Mouse (Mus musculus) limb, embryonic 12.5 days (tissue): ENCODE measurements around the gene Ankrd42. TPM values are rescaled to one million over a fixed set of nuclear protein-coding genes. Genes with fewer than 3 reads are reported as not detected.

Experiments used
- ATAC-seq: fragments of 200-750 bp; cut with Nextera tagmentation; 2 replicates; pipeline ENCODE4 v1.8.0; 2017; ENCODE audit warnings: low read depth, moderate TSS enrichment; ENCODE audit not compliant: insufficient number of reproducible peaks, insufficient read depth, low FRiP score, low TSS enrichment
- H3K27ac ChIP-seq: fragments of 300-500 bp; sonication (generic); 2 replicates; pipeline ENCODE4 v1.5.1; 2016; ENCODE audit warnings: mild to moderate bottlenecking, moderate library complexity
- H3K27me3 ChIP-seq: fragments of 300-500 bp; sonication (generic); 2 replicates; pipeline ENCODE4 v1.6.1; 2016; ENCODE audit warnings: mild to moderate bottlenecking, moderate library complexity
- H3K36me3 ChIP-seq: fragments of 300-500 bp; sonication (generic); 2 replicates; pipeline ENCODE4 v1.6.1; 2016; ENCODE audit warnings: mild to moderate bottlenecking, moderate library complexity
- H3K4me1 ChIP-seq: fragments of 300-500 bp; sonication (generic); replicated peaks from 2 replicates; pipeline ENCODE4 v1.6.1; 2016
- H3K4me2 ChIP-seq: fragments of 300-500 bp; sonication (generic); 2 replicates; pipeline ENCODE4 v1.6.1; 2016; ENCODE audit warnings: mild to moderate bottlenecking, moderate library complexity
- H3K4me3 ChIP-seq: fragments of 300-500 bp; sonication (generic); replicated peaks from 2 replicates; pipeline ENCODE4 v1.5.1; 2016; ENCODE audit warnings: mild to moderate bottlenecking
- H3K9ac ChIP-seq: fragments of 300-500 bp; sonication (generic); replicated peaks from 2 replicates; pipeline ENCODE4 v1.6.1; 2016; ENCODE audit warnings: mild to moderate bottlenecking, moderate library complexity
- H3K9me3 ChIP-seq: fragments of 300-500 bp; sonication (generic); 2 replicates; pipeline ENCODE4 v1.6.1; 2016; ENCODE audit warnings: mild to moderate bottlenecking, moderate library complexity
- WGBS: fragments of 180-500 bp; shearing (Covaris S2); methylation state at CpG from one replicate; pipeline ENCODE4 v1.1.7; 2016; 5-methylcytosine and 5-hydroxymethylcytosine counted together
- polyA plus RNA-seq: library from polyadenylated mRNA; unstranded; fragments of >200 nt; fragmentation: Nextera tagmentation; extraction: Ambion mirVana; gene quantifications from 2 replicates; pipeline ENCODE4 v1.2.1, GENCODE M21; 2016

Gene Ankrd42
- polyA plus RNA-seq, 1 experiment from 2014 or later: 7.6 TPM

- H3K4me3 ChIP-seq: no peak overlapping the region
- peaks cover 44% of the 10 kb centered on the region for H3K36me3 ChIP-seq
- no peaks in the 10 kb centered on the region for H3K9me3 ChIP-seq
- H3K9ac ChIP-seq: no peak overlapping the region
- no peaks in the 10 kb centered on the region for H3K27me3 ChIP-seq
- ATAC-seq: no peak
- no peak overlapping the region for H3K4me2 ChIP-seq
- peaks cover 5% of the 10 kb centered on the region; the same call in 1 of the 2 replicates for H3K4me1 ChIP-seq
- no peak overlapping the region for H3K27ac ChIP-seq
Measured at GRCm38 (mm10) chr7:92642358-92642757, 5.4 kb upstream of the Ankrd42 start.

DNA sequence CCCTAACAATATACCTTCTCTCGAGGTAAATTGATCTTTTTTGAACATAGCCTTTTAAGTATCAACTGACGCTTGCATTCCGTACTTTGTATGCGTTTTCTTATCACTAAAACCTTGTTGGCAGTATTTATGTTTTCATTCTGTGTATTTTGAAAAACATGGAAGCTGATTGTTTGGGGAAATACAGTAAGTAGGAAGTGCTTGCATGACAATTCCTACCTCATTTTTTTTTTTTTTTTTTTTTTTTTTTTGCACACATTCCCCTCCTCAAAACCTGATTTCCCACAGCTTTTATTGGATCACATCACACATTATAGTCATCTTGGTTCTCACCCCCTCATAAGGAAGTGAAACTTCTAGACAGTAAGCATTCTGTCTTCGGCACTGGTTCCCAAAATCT, 1.1 kb upstream of the Ankrd42 start:
- Histone ChIP-seq H3K4me1 (peaks cover 11% of the 10 kb centered on the region), H3K4me3 (peak overlapping the region; percentile 84), H3K4me2 (peak overlapping the region; percentile 92), H3K27ac (no peak overlapping the region), H3K9ac (no peak overlapping the region), H3K36me3 (peaks cover 18% of the 10 kb centered on the region), H3K27me3 (peaks cover 7% of the 10 kb centered on the region), H3K9me3 (no peaks in the 10 kb centered on the region)
- WGBS: 91% methylated on average over 5 of the region's 5 CpGs
- no peak for ATAC-seq

- Histone ChIP-seq H3K9ac (peak overlapping the region; percentile 76), H3K9me3 (no peaks in the 10 kb centered on the region), H3K27me3 (peaks cover 7% of the 10 kb centered on the region), H3K4me1 (peaks cover 11% of the 10 kb centered on the region), H3K4me2 (peak overlapping the region; percentile 92), H3K36me3 (peaks cover 12% of the 10 kb centered on the region), H3K4me3 (peak overlapping the region; percentile 84), H3K27ac (no peak overlapping the region)
- under 1% methylated on average over 49 of the region's 49 CpGs for WGBS
- ATAC-seq: peak; percentile 80
Measured at GRCm38 (mm10) chr7:92636295-92637011, 489 bp downstream of the Ankrd42 start.

GRCm38 (mm10) chr7:92630167-92630566, 6.8 kb downstream of the Ankrd42 start:
- H3K27ac ChIP-seq: no peak overlapping the region
- H3K4me2 ChIP-seq: no peak overlapping the region
- WGBS: 50% methylated on average over 2 of the region's 2 CpGs
- no peak overlapping the region for H3K9ac ChIP-seq
- H3K9me3 ChIP-seq: no peaks in the 10 kb centered on the region
- H3K27me3 ChIP-seq: no peaks in the 10 kb centered on the region
- H3K4me1 ChIP-seq: no peaks in the 10 kb centered on the region
- no peak overlapping the region for H3K4me3 ChIP-seq
- no peaks in the 10 kb centered on the region for H3K36me3 ChIP-seq
- ATAC-seq: no peak

DNA sequence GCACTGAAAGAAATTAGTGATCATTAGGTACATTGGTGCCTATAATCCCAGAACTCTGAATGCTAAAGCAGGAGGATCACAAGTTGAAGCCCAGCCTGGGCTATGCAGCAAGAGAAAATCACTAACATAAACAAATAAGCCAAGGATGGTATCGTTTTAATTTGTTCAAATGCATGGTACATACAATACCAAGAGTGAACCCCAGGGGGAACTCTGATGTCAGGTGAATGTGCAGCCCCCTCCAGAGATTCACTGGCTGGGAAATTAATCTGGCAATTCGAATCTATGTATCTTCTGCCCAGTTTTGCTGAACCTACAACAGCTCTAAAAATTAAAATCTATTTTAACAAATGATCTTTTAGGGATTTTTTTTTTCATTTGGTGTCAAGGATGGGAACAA, 12.5 kb downstream of the Ankrd42 start:
- no peaks in the 10 kb centered on the region for H3K27me3 ChIP-seq
- 68% methylated on average over 2 of the region's 2 CpGs for WGBS

GRCm38 (mm10) chr7:92610830-92611229, 26.1 kb downstream of the Ankrd42 start:
- no peak overlapping the region for H3K4me2 ChIP-seq
- WGBS: 46% methylated on average over 7 of the region's 7 CpGs
- no peaks in the 10 kb centered on the region for H3K9me3 ChIP-seq
- no peaks in the 10 kb centered on the region for H3K27me3 ChIP-seq
- no peak overlapping the region for H3K4me3 ChIP-seq
- no peak overlapping the region for H3K9ac ChIP-seq
- no peaks in the 10 kb centered on the region for H3K4me1 ChIP-seq
- H3K36me3 ChIP-seq: no peaks in the 10 kb centered on the region
- no peak overlapping the region for H3K27ac ChIP-seq
- ATAC-seq: no peak

More for the DNA sequence above, 12.5 kb downstream of the Ankrd42 start:
- no peak for ATAC-seq
- Histone ChIP-seq H3K4me2 (no peak overlapping the region), H3K4me1 (no peaks in the 10 kb centered on the region), H3K9me3 (no peaks in the 10 kb centered on the region), H3K36me3 (no peaks in the 10 kb centered on the region), H3K27ac (no peak overlapping the region), H3K4me3 (no peak overlapping the region), H3K9ac (no peak overlapping the region)

GRCm38 (mm10) chr7:92604961-92605360, 32.0 kb downstream of the Ankrd42 start:
- ATAC-seq: no peak
- no peak overlapping the region for H3K9ac ChIP-seq
- no peaks in the 10 kb centered on the region for H3K27me3 ChIP-seq
- WGBS: 88% methylated on average over 7 of the region's 7 CpGs
- H3K4me1 ChIP-seq: no peaks in the 10 kb centered on the region
- no peak overlapping the region for H3K4me3 ChIP-seq
- peaks cover 7% of the 10 kb centered on the region; the same call in 1 of the 2 replicates for H3K36me3 ChIP-seq
- H3K9me3 ChIP-seq: no peaks in the 10 kb centered on the region
- no peak overlapping the region for H3K27ac ChIP-seq
- no peak overlapping the region for H3K4me2 ChIP-seq

DNA sequence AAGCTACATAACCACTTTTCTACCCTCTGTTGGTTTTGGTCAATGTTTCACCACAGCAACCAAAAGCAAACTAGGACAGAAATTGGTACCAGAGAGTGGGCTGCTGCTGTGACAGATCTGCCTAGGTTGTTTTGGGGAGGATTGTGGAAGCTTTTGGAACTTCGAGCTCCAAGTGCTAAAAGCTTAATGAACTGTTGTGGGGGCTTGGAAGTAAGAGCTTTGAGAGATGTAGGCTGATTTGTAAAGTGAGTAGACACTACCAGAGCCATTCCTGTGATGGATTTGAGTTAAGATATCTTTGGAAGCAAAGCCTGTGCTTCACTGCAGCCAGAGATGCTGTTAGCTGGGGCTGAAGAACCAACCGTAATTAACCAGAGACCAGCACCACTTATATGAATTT, 46.1 kb downstream of the Ankrd42 start:
- Histone ChIP-seq H3K9ac (no peak overlapping the region), H3K4me2 (no peak overlapping the region), H3K4me1 (0 out of 2 replicates have a peak, but pooled peaks cover 3% of the 10 kb centered on the region), H3K36me3 (no peaks in the 10 kb centered on the region), H3K27me3 (no peaks in the 10 kb centered on the region), H3K9me3 (no peaks in the 10 kb centered on the region), H3K27ac (no peak overlapping the region), H3K4me3 (no peak overlapping the region)
- no peak for ATAC-seq
- WGBS: 80% methylated on average over 2 of the region's 2 CpGs

DNA sequence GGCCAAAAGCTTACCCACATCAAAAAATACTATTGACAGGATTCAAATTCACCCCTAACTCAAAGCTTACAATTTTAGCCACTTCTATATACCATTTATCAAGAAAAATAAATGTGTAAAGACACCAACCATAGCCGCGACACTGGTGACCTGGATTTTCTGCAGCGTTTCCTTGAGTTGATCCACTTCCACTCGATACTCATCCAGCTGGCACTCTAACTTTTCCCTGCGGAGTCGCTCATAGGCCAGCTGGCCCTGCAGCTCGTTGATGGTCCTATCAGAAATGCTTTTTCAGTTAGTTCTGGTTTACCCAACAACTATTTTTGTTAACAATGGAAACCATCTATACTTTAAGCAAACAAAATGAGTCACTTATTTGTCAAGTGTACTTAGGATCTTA, 47.0 kb downstream of the Ankrd42 start:
- H3K4me2 ChIP-seq: no peak overlapping the region
- H3K4me1 ChIP-seq: 0 out of 2 replicates have a peak, but pooled peaks cover 3% of the 10 kb centered on the region
- ATAC-seq: no peak
- 81% methylated on average over 7 of the region's 7 CpGs for WGBS
- H3K9me3 ChIP-seq: no peaks in the 10 kb centered on the region
- H3K36me3 ChIP-seq: no peaks in the 10 kb centered on the region
- H3K27ac ChIP-seq: no peak overlapping the region
- H3K4me3 ChIP-seq: no peak overlapping the region
- no peaks in the 10 kb centered on the region for H3K27me3 ChIP-seq
- no peak overlapping the region for H3K9ac ChIP-seq

DNA sequence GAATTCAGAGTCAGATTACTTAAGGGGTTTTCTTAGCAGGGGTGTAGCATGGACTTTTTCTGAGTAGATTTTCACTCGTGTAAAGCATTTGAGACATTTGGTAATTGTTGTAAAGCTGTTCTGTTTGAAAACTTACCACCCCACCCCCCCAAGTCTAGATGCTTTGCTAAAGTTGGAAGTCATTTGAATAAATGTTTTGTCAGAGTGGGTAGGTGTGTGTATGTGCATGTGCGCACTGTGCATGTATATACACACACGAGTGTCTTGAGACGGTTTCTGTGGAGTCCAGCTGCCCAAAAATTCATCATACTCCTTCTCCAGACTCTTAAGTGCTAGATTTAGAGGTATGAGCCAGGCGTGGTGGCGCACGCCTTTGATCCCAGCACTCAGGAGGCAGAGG, 53.4 kb downstream of the Ankrd42 start:
- 89% methylated on average over 7 of the region's 7 CpGs for WGBS
- no peaks in the 10 kb centered on the region for H3K9me3 ChIP-seq
- no peak for ATAC-seq
- H3K4me1 ChIP-seq: no peaks in the 10 kb centered on the region
- H3K27ac ChIP-seq: no peak overlapping the region
- peaks cover 22% of the 10 kb centered on the region for H3K36me3 ChIP-seq
- H3K4me2 ChIP-seq: no peak overlapping the region
- no peaks in the 10 kb centered on the region for H3K27me3 ChIP-seq
- no peak overlapping the region for H3K9ac ChIP-seq
- H3K4me3 ChIP-seq: no peak overlapping the region

GRCm38 (mm10) chr7:92580491-92581207, 56.3 kb downstream of the Ankrd42 start:
- WGBS: 89% methylated on average over 5 of the region's 5 CpGs

More at GRCm38 (mm10) chr7:92580491-92581207, 56.3 kb downstream of the Ankrd42 start:
- no peaks in the 10 kb centered on the region for H3K4me1 ChIP-seq
- no peak overlapping the region for H3K4me3 ChIP-seq
- ATAC-seq: no peak
- no peaks in the 10 kb centered on the region for H3K27me3 ChIP-seq
- H3K4me2 ChIP-seq: no peak overlapping the region
- H3K9ac ChIP-seq: no peak overlapping the region
- H3K36me3 ChIP-seq: peaks cover 33% of the 10 kb centered on the region
- no peak overlapping the region for H3K27ac ChIP-seq
- no peaks in the 10 kb centered on the region for H3K9me3 ChIP-seq
